Mouse (Mus musculus) liver, embryonic 14.5 days (tissue): ENCODE measurements around the gene Lrrfip2.

Experiments used
- CTCF ChIP-seq: IDR thresholded peaks from 2 replicates; pipeline ENCODE4 v1.5.1; 2016; ENCODE audit warnings: antibody characterized with exemption, low read depth, control low read depth
- EP300 ChIP-seq: IDR thresholded peaks from 2 replicates; pipeline ENCODE4 v1.6.1; 2016; ENCODE audit warnings: antibody characterized with exemption, low read depth

- TF ChIP-seq CTCF (no peak), EP300 (no peak)
Observed at GRCm38 (mm10) chr9:111086995-111087606, 30.3 kb upstream of the Lrrfip2 start.
